Mouse (Mus musculus) thymus, postnatal 10 days (tissue): ENCODE results near the gene Cpne1.

Experiments
- DNase-seq, 2 experiments: peaks; one replicate each; pipeline ENCODE4 v3.0.0; 2021; ENCODE audit warnings: low spot score in 2 of 2

The Cpne1 gene

GRCm38 (mm10) chr2:156079674-156080073, 32.1 kb downstream of the Cpne1 start:
- DNase-seq, result no peak

- no peak for DNase-seq
Observed at GRCm38 (mm10) chr2:156079183-156079560, 32.6 kb downstream of the Cpne1 start.

- DNase-seq, result no peak
Observed at GRCm38 (mm10) chr2:156078421-156079182, 33.2 kb downstream of the Cpne1 start.

GRCm38 (mm10) chr2:156077461-156077860, 34.3 kb downstream of the Cpne1 start:
- no peak for DNase-seq

GRCm38 (mm10) chr2:156073725-156074124, 38.0 kb downstream of the Cpne1 start:
- DNase-seq, result no peak

DNA sequence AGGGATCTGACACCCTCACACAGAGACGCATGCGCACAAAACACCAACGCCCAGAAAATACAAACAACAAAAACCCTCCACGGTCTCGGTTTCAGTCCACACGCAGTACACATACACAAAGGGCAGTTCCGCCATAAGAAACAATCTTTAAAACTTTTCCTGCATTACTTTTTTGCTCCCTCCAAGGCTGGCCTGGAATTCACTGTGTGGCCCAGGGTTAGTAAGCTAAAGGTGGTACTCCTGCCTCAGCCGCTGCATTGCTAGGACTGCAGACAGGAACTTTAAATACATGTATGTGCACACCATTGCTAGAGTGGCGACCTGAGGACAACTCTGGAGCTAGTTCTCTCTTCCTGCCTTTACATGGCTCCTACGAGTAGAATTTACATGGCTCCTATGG, 40.5 kb downstream of the Cpne1 start:
- no peak for DNase-seq

DNA sequence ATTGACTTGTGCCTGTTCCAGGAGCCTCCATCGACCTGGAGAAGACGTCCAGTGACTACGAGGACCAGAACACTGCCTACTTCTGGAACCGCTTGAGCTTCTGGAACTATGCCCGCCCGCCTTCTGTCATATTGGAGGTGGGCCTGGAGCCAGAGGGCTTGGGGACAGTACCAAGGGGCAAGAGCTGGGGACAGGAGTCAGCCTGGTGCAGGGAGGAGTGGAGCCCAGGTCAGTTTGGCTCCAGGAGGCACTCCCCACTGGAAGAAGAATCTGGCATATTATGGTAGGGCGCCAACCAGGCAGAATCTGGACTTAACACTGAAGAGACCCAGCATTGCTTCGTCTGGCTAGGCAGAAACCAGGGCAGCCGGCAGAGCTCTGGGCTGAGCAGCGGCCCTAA, 43.8 kb downstream of the Cpne1 start:
- DNase-seq, result no peak

GRCm38 (mm10) chr2:156066126-156066525, 45.6 kb downstream of the Cpne1 start:
- no peak for DNase-seq

- peak; percentile 55 to 74 for DNase-seq
Observed at GRCm38 (mm10) chr2:156065099-156066041, 46.4 kb downstream of the Cpne1 start, which contains the start of gene Spag4. Gene Spag4 (plus strand): TSS chr2:156065175.

DNA sequence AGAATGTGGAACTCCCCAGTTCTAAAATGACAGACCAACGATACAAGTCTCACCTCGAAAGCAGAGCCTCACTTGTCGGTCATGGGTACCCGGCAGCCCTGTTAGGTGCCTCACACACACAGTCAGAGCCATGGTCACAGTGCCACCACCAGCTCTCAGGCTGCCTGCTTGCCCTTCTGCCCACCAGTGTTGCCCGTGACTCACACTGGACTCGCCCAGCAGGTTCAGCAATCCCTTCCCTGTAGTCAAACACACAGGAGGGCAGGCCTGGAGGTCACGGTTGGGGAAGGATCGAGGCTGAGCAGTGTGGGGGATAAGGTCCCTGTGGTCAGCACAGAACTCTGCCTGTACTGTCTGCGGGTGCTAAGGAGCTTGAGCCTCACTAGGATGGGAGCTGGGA, 58.9 kb downstream of the Cpne1 start, which contains the start of gene Fer1l4:
Gene Fer1l4, minus strand, starts transcription at position 132 of the 400 bp plus-strand sequence.
- DNase-seq, result no peak

DNA sequence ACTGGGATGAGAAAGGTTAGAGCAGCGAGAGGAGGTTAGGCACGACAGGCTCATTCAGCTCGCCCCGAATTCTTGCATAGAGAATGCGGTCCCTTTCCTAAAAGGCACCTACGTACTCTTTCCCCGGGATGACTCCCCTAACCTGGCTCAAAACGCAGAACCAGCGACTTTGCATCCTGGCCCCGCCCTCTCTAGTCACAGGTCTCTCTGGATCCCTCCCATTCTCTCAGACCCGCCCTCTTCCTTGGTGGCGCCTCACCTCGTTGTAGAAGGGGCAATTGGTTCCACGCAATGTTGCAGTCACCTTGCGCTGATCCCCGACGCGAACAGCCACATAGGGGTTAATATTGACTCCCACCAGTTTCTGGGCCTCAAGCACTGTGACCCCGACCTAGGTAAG, 63.8 kb downstream of the Cpne1 start:
- DNase-seq, result peak in 1 of 2 experiments; percentile 34

DNA sequence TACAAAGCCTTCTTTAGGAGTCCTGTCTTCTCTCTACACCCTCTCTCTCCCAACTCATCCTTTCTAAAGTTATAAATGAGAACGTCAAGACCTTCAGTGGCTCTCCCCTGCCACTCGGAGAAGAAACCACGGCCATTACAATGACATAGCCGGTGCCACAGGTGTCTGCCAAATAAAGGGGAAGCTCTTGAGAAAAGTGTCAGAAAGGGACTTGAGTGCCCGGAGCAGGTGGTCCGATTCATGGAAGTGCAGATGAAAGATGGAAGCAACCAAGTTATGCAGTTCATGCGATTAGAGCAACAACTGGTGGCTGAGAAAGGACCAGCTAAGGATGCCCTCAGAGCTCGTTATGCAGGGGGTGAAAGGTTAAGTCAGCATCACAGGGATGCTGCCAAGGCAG, 68.9 kb downstream of the Cpne1 start:
- no peak for DNase-seq

DNA sequence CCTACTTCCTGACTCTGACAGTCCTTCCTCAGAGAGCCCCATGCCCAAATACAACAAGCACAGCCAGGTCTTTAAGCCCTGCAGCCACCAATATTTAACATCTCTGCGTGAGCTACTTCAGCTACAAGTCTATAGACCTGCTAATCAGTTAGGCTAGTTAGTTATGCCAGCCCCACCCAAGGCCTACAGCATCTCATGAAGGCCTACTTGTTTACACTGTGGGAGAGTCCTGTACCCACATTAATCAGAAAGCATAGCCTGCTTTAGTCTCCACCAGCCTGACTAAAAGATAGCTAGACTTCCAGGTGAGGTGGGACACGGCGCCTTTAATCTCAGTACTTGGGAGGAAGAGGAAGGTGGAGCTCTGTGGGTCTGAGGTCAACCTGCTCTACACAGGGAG, 72.4 kb downstream of the Cpne1 start:
- no peak for DNase-seq

GRCm38 (mm10) chr2:156025482-156025881, 86.3 kb downstream of the Cpne1 start:
- DNase-seq, result no peak
